Mouse (Mus musculus): ENCODE data around the gene Olfr132. TPM values are rescaled to one million over a fixed set of nuclear protein-coding genes. Genes with fewer than 3 reads are reported as not detected.
"Not testable (repeated sequence)": the region's sequence is repeated elsewhere in the genome, so short reads cannot be mapped to it uniquely, and the experiment has no call there.

Gene Olfr132
- polyA plus RNA-seq (2016; fragmentation: Nextera tagmentation; extraction: Ambion mirVana), result not detected in 2 replicates

DNA sequence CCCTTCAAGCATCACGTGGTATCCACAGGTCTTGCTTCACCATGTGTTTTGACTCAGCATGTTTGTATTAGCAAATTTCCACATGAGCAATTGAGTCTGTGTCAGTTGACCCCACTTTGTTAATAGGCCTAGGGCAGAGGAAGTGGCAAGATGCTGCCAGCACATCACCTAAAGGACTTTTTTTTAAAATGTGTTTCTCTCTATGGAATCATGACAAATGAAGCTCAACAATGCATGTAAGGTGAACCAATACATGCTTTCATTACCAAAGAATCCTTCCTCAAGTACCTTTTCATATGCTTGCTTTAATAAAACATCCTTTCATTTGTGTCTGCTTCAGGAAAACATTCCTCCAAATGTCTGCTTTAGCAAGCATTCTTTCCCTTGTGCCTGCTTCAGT, at the start of gene Olfr132:
TSS of gene Olfr132 (minus strand) at position 101 of the 400 bp plus-strand sequence.
- H3K4me2 ChIP-seq (replicated peaks), result no peak within 1 kb of the TSS
- no peaks in the 10 kb centered on the region for H3K36me3 ChIP-seq
- no peak within 1 kb of the TSS for H3K9ac ChIP-seq
- ATAC-seq (ENCODE audit: low FRiP score, low read depth), result no peak
- no peaks in the 10 kb centered on the region for H3K9me3 ChIP-seq
- no peaks in the 10 kb centered on the region for H3K4me1 ChIP-seq
- no peaks in the 10 kb centered on the region for H3K27me3 ChIP-seq (replicated peaks)
- WGBS, result 79% methylated on average over 1 of the region's 1 CpGs
- H3K4me3 ChIP-seq, result no peak within 1 kb of the TSS
- no peak within 1 kb of the TSS for H3K27ac ChIP-seq

- H3K4me2 ChIP-seq (replicated peaks), result no peak within 1 kb of the TSS
- no peak for ATAC-seq (ENCODE audit: low FRiP score, low read depth)
- no peak within 1 kb of the TSS for H3K4me3 ChIP-seq
- no peak within 1 kb of the TSS for H3K27ac ChIP-seq
- no peaks in the 10 kb centered on the region for H3K27me3 ChIP-seq (replicated peaks)
- H3K9me3 ChIP-seq, result no peaks in the 10 kb centered on the region
- H3K4me1 ChIP-seq, result no peaks in the 10 kb centered on the region
- no peak within 1 kb of the TSS for H3K9ac ChIP-seq
- H3K36me3 ChIP-seq, result no peaks in the 10 kb centered on the region
- 77% methylated on average over 3 of the region's 3 CpGs for WGBS
Observed at GRCm38 (mm10) chr17:38171088-38171487, 36.8 kb upstream of the Olfr132 start, which contains the start of gene Olfr134. TSS of gene Olfr134 (plus strand) at chr17:38171388.

GRCm38 (mm10) chr17:38144981-38145380, 10.7 kb upstream of the Olfr132 start, which contains the start of gene Olfr133:
TSS of gene Olfr133 (plus strand) at chr17:38145281.
- no peaks in the 10 kb centered on the region for H3K36me3 ChIP-seq
- no peak for ATAC-seq (ENCODE audit: low FRiP score, low read depth)
- no peaks in the 10 kb centered on the region for H3K9me3 ChIP-seq
- no peak within 1 kb of the TSS for H3K27ac ChIP-seq
- no peak within 1 kb of the TSS for H3K4me2 ChIP-seq (replicated peaks)
- H3K27me3 ChIP-seq (replicated peaks), result no peaks in the 10 kb centered on the region
- 70% methylated on average over 2 of the region's 2 CpGs for WGBS
- H3K4me3 ChIP-seq, result no peak within 1 kb of the TSS
- no peak within 1 kb of the TSS for H3K9ac ChIP-seq
- H3K4me1 ChIP-seq, result no peaks in the 10 kb centered on the region

DNA sequence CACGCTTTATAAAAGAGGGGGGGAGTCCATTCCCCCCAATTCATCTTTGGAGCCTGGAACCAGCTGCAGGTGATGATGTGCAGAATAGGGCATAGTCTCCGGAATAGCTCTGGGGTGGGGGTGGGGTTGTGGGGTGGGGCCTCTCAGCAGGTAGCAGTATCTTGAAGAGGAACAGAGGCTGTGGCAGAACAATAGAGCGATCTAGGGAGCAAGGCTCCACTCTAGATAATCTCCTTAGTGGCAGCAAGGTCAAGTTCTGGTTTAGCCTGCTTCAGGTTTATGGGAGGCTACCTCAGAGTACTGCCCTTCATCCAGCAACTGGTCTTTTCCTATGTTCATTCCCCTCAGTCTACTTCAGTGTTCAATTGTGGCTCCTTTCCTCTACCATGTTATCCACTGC, 9.0 kb downstream of the Olfr132 start:
- not testable (repeated sequence) for H3K4me2 ChIP-seq (replicated peaks); H3K36me3 ChIP-seq; H3K27me3 ChIP-seq (replicated peaks); H3K4me1 ChIP-seq; H3K27ac ChIP-seq; ATAC-seq (ENCODE audit: low FRiP score, low read depth); H3K9ac ChIP-seq; H3K4me3 ChIP-seq; H3K9me3 ChIP-seq
- WGBS, result 70% methylated on average over 3 of the region's 3 CpGs

GRCm38 (mm10) chr17:38124199-38124598, 10.1 kb downstream of the Olfr132 start:
- 73% methylated on average over 1 of the region's 1 CpGs for WGBS

DNA sequence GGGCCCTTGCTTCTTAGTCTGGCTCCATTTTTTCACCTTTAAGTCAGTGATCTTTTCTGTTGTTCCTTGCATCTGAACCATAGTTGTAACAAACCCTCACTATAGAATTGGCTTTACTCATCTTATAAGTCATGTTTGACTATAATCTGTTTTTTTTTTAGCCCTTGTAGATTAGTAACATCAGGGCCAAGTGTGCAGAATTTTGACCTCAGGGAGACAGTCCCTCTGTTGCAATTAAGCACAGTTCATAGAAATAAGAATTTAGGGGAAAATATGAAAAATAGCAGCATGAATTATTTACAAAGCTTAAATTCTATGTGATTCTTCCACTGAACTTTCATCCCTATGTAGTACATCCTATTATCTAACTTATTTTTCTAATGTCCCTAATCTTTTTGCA, 45.7 kb downstream of the Olfr132 start, which contains the start of gene Olfr131:
TSS of gene Olfr131 (minus strand) at position 101 of the 400 bp plus-strand sequence.
- H3K27ac ChIP-seq, result no peak within 1 kb of the TSS
- H3K27me3 ChIP-seq (replicated peaks), result no peaks in the 10 kb centered on the region
- no peak within 1 kb of the TSS for H3K9ac ChIP-seq
- no peak within 1 kb of the TSS for H3K4me2 ChIP-seq (replicated peaks)
- H3K4me3 ChIP-seq, result no peak within 1 kb of the TSS
- ATAC-seq (ENCODE audit: low FRiP score, low read depth), result no peak
- H3K4me1 ChIP-seq, result no peaks in the 10 kb centered on the region
- no peaks in the 10 kb centered on the region for H3K36me3 ChIP-seq
- no peaks in the 10 kb centered on the region for H3K9me3 ChIP-seq

More at GRCm38 (mm10) chr17:38124199-38124598, 10.1 kb downstream of the Olfr132 start:
- not testable (repeated sequence) for H3K4me3 ChIP-seq; H3K4me2 ChIP-seq (replicated peaks); H3K9me3 ChIP-seq; H3K27ac ChIP-seq; H3K27me3 ChIP-seq (replicated peaks); H3K4me1 ChIP-seq; ATAC-seq (ENCODE audit: low FRiP score, low read depth); H3K36me3 ChIP-seq; H3K9ac ChIP-seq

- no peak for ATAC-seq (ENCODE audit: low FRiP score, low read depth)
- Histone ChIP-seq H3K27ac (no peak overlapping the region), H3K27me3 (replicated peaks) (no peaks in the 10 kb centered on the region), H3K9ac (no peak overlapping the region), H3K4me2 (replicated peaks) (no peak overlapping the region), H3K36me3 (no peaks in the 10 kb centered on the region), H3K9me3 (no peaks in the 10 kb centered on the region), H3K4me1 (no peaks in the 10 kb centered on the region), H3K4me3 (no peak overlapping the region)
- 90% methylated on average over 4 of the region's 4 CpGs for WGBS
Observed at GRCm38 (mm10) chr17:38082364-38082763, 52.0 kb downstream of the Olfr132 start.

Other genes with a start within 250 kb of the Olfr132 start
- gene Olfr127, start 234.1 kb downstream of the Olfr132 start, polyA plus RNA-seq (2016; fragmentation: Nextera tagmentation; extraction: Ambion mirVana), result not detected in 2 replicates
- not detected in 2 replicates for gene Olfr128, start 214.0 kb downstream of the Olfr132 start, polyA plus RNA-seq (2016; fragmentation: Nextera tagmentation; extraction: Ambion mirVana)
- not detected in 2 replicates for gene Olfr761, start 181.4 kb downstream of the Olfr132 start, polyA plus RNA-seq (2016; fragmentation: Nextera tagmentation; extraction: Ambion mirVana)
- gene Olfr129, start 74.4 kb downstream of the Olfr132 start, polyA plus RNA-seq (2016; fragmentation: Nextera tagmentation; extraction: Ambion mirVana), result not detected in 2 replicates
- gene Olfr130, start 70.6 kb downstream of the Olfr132 start, polyA plus RNA-seq (2016; fragmentation: Nextera tagmentation; extraction: Ambion mirVana), result not detected in 2 replicates
- not detected in 2 replicates for gene Olfr131, start 45.8 kb downstream of the Olfr132 start, polyA plus RNA-seq (2016; fragmentation: Nextera tagmentation; extraction: Ambion mirVana)
- not detected in 2 replicates for gene Olfr133, start 10.8 kb upstream of the Olfr132 start, polyA plus RNA-seq (2016; fragmentation: Nextera tagmentation; extraction: Ambion mirVana)
- not detected in 2 replicates for gene Olfr134, start 36.9 kb upstream of the Olfr132 start, polyA plus RNA-seq (2016; fragmentation: Nextera tagmentation; extraction: Ambion mirVana)
- not detected in 2 replicates for gene Olfr135, start 69.8 kb upstream of the Olfr132 start, polyA plus RNA-seq (2016; fragmentation: Nextera tagmentation; extraction: Ambion mirVana)
- gene Olfr138, start 126.5 kb upstream of the Olfr132 start, polyA plus RNA-seq (2016; fragmentation: Nextera tagmentation; extraction: Ambion mirVana), result not detected in 2 replicates
- gene Olfr137, start 173.0 kb upstream of the Olfr132 start, polyA plus RNA-seq (2016; fragmentation: Nextera tagmentation; extraction: Ambion mirVana), result not detected in 2 replicates
- gene Olfr136, start 195.3 kb upstream of the Olfr132 start, polyA plus RNA-seq (2016; fragmentation: Nextera tagmentation; extraction: Ambion mirVana), result not detected in 2 replicates

Data from neural tube, embryonic 12.5 days (tissue).